Mouse (Mus musculus) right cerebral cortex, adult 2 months (tissue): ENCODE measurements around the gene 1810009J06Rik.
"Not testable (repeated sequence)": the region's sequence is repeated elsewhere in the genome, so short reads cannot be mapped to it uniquely, and the experiment has no call there.

Source experiments
- DNase-seq, 2 experiments: peaks; one replicate each; pipeline ENCODE4 v3.0.0; 2021 to 2022; ENCODE audit warnings: low spot score in 2 of 2

Gene 1810009J06Rik

GRCm38 (mm10) chr6:40964454-40964853, at the start of gene 1810009J06Rik:
TSS of gene 1810009J06Rik (plus strand) at chr6:40964754.
- DNase-seq: not testable (repeated sequence)

GRCm38 (mm10) chr6:40919954-40920353, 44.6 kb upstream of the 1810009J06Rik start:
- no peak for DNase-seq

GRCm38 (mm10) chr6:40940457-40940856, 24.1 kb upstream of the 1810009J06Rik start, which contains the start of gene 1700074P13Rik:
TSS of gene 1700074P13Rik (minus strand) at chr6:40940557.
- no peak for DNase-seq

- DNase-seq: no peak
These were observed 12.8 kb upstream of the 1810009J06Rik start, which contains the start of gene Gm4744 for GRCm38 (mm10) chr6:40951770-40952169. TSS of gene Gm4744 (minus strand) at chr6:40951870.

GRCm38 (mm10) chr6:40953716-40954115, 10.8 kb upstream of the 1810009J06Rik start:
- DNase-seq: no peak

GRCm38 (mm10) chr6:40999379-40999778, 34.8 kb downstream of the 1810009J06Rik start, which contains the start of gene Gm2663:
TSS of gene Gm2663 (minus strand) at chr6:40999479.
- not testable (repeated sequence) for DNase-seq

GRCm38 (mm10) chr6:41015065-41015464, 50.5 kb downstream of the 1810009J06Rik start:
- DNase-seq: no peak
